Mouse (Mus musculus) forebrain, embryonic 11.5 days (tissue): ENCODE measurements around the gene Plekhd1. TPM values are rescaled to one million over a fixed set of nuclear protein-coding genes. Genes with fewer than 3 reads are reported as not detected.

Source experiments
- ATAC-seq: fragments of 200-750 bp; cut with Nextera tagmentation; replicated peaks from 2 replicates; pipeline ENCODE4 v1.8.0; 2017; ENCODE audit warnings: moderate TSS enrichment; ENCODE audit not compliant: low FRiP score
- DNase-seq: peaks from one replicate; pipeline ENCODE4 v3.0.0-alpha.2; 2017; ENCODE audit warnings: low spot score
- H3K27ac ChIP-seq: fragments of 300-500 bp; sonication (generic); 2 replicates; pipeline ENCODE4 v1.5.1; 2014; ENCODE audit warnings: low read depth, low read length
- H3K27me3 ChIP-seq: fragments of 300-500 bp; sonication (generic); 2 replicates; pipeline ENCODE4 v1.6.1; 2014; ENCODE audit warnings: mild to moderate bottlenecking, low read length, mixed read lengths; ENCODE audit not compliant: control insufficient read depth, insufficient read depth
- H3K36me3 ChIP-seq: fragments of 300-500 bp; sonication (generic); 2 replicates; pipeline ENCODE4 v1.6.1; 2014; ENCODE audit warnings: mild to moderate bottlenecking, low read length, moderate library complexity, mixed read lengths; ENCODE audit not compliant: control insufficient read depth, insufficient read depth
- H3K4me1 ChIP-seq: fragments of 300-500 bp; sonication (generic); replicated peaks from 2 replicates; pipeline ENCODE4 v1.6.1; 2014; ENCODE audit warnings: low read length, mixed read lengths; ENCODE audit not compliant: control insufficient read depth, insufficient read depth
- H3K4me2 ChIP-seq: fragments of 300-500 bp; sonication (generic); 2 replicates; pipeline ENCODE4 v1.6.1; 2014; ENCODE audit warnings: low read depth, mild to moderate bottlenecking, low read length, moderate library complexity, mixed read lengths; ENCODE audit not compliant: severe bottlenecking
- H3K4me3 ChIP-seq: fragments of 300-500 bp; sonication (generic); 2 replicates; pipeline ENCODE4 v1.5.1; 2014; ENCODE audit warnings: low read depth, low read length
- H3K9ac ChIP-seq: fragments of 300-500 bp; sonication (generic); 2 replicates; pipeline ENCODE4 v1.6.1; 2014; ENCODE audit warnings: low read length
- H3K9me3 ChIP-seq: fragments of 300-500 bp; sonication (generic); 2 replicates; pipeline ENCODE4 v1.6.1; 2016; ENCODE audit warnings: low read length, mixed read lengths; ENCODE audit not compliant: control insufficient read depth
- WGBS: fragments of 180-500 bp; shearing (Covaris S2); extraction: QIAGEN DNeasy Blood & Tissue Kit; methylation state at CpG from one replicate; pipeline ENCODE4 v1.1.7; 2014; 5-methylcytosine and 5-hydroxymethylcytosine counted together
- polyA plus RNA-seq: library from polyadenylated mRNA; unstranded; fragments of >200 nt; fragmentation: Nextera tagmentation; extraction: Ambion mirVana; gene quantifications from 2 replicates; pipeline ENCODE4 v1.2.1, GENCODE M21; 2014

Plekhd1 gene
- polyA plus RNA-seq, 1 experiment from 2014 or later: 0.60 TPM

DNA sequence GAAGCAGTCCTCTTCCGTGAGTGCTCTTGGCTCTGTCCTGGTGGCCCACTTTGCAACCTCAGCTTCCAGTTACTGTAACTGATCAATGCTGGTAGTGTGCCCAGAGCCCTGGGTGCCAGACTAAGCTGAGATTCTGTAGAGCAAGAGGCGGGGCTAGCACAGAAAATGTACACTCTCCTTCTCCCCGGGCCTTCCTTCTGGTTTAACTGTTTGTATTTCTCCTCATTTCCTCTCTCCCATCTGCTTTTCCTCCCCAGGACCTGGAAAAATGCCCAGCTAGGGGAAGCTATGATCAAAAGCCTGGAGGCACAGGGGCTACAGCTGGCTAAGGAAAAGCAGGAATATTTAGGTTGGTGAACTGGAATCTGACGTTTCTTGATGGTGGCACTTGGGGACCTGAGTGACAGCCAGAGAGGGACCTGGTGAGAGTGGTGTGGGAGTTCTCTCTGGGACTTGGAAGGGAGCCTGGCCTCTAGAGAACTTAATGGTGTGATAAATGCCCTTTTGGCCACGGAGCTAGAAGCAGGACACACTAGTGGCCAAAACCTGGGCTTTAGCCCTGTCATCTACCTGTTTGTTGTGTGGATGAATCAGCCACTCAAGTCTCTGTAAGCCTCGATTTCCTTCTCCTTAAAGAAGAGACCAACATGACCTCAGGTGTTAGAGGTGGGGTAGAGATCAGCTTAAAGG, 14.7 kb downstream of the Plekhd1 start:
- Histone ChIP-seq H3K4me1 (no peaks in the 10 kb centered on the region), H3K27me3 (no peaks in the 10 kb centered on the region), H3K9ac (no peak overlapping the region), H3K4me2 (no peak overlapping the region), H3K27ac (no peak overlapping the region), H3K36me3 (no peaks in the 10 kb centered on the region), H3K9me3 (no peaks in the 10 kb centered on the region), H3K4me3 (no peak overlapping the region)
- WGBS: 73% methylated on average over 6 of the region's 6 CpGs
- ATAC-seq (no peak), DNase-seq (no peak)

DNA sequence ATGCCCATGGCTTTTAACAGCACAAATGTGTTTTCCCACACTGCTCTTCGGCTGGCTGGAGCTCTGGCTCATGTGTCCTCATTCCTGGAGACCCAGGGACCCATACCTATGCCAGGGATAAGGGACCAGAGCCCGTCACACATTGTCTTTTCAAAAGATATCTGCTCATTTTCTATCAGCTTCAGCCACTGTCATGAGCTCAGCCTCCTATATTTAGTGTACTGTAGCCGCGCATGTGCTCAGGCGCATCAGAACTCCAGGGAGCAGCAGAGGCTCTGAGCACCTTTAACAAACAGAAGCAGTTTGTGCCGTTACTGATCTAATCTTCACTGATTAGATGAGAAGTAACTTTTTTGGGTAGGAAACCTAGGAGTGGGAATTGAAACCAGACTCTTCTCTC, 23.5 kb downstream of the Plekhd1 start:
- no peak for DNase-seq
- H3K4me3 ChIP-seq: no peak overlapping the region
- no peaks in the 10 kb centered on the region for H3K27me3 ChIP-seq
- H3K4me2 ChIP-seq: no peak overlapping the region
- H3K9me3 ChIP-seq: no peaks in the 10 kb centered on the region
- ATAC-seq: no peak
- H3K4me1 ChIP-seq: no peaks in the 10 kb centered on the region
- no peaks in the 10 kb centered on the region for H3K36me3 ChIP-seq
- no peak overlapping the region for H3K27ac ChIP-seq
- 83% methylated on average over 6 of the region's 6 CpGs for WGBS
- H3K9ac ChIP-seq: no peak overlapping the region

DNA sequence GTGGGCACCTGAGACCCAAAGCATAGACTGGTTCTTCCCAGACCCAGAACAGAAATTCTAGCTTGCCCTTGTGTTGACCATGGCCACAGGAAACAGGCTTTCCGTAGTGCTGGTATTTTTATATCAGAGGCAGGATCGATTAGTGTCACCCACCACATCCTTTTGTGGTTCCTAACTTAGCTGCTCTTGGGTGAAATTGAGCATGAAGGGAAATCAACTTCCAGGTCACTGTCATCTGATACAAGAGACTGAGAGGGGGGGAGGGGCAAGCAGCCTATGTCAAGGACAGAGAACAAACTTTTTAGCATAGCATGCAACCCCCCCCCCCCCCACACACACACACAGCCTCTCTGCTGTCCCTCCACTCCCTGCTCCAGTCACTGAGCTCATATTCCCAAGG, 26.8 kb downstream of the Plekhd1 start:
- 81% methylated on average over 2 of the region's 2 CpGs for WGBS
- Histone ChIP-seq H3K9me3 (no peaks in the 10 kb centered on the region), H3K9ac (no peak overlapping the region), H3K27ac (no peak overlapping the region), H3K36me3 (no peaks in the 10 kb centered on the region), H3K4me2 (no peak overlapping the region), H3K4me3 (no peak overlapping the region), H3K27me3 (no peaks in the 10 kb centered on the region), H3K4me1 (no peaks in the 10 kb centered on the region)
- ATAC-seq: no peak
- DNase-seq: no peak

DNA sequence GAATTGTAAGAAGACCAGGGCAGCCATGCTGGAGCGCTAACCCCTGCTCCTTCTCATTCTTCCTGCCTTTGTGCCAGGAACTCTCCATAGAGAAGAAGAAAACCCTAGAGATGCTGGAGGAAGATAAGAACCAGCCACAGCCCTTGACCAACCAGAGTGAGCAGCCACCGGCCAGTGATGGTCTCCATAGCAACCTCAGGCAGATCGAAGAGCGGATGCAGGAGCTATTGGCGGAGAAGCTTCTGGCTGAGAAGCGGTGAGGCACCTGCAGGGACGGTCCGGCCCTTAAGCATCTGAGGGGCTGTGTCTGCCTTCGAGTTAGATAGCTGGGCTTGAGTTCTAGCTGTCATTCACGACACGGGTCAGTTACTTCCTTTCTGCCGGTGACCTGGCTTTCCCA, 28.1 kb downstream of the Plekhd1 start:
- H3K4me1 ChIP-seq: no peaks in the 10 kb centered on the region
- H3K4me2 ChIP-seq: no peak overlapping the region
- WGBS: 69% methylated on average over 12 of the region's 12 CpGs
- H3K36me3 ChIP-seq: no peaks in the 10 kb centered on the region
- H3K9me3 ChIP-seq: no peaks in the 10 kb centered on the region
- no peak overlapping the region for H3K9ac ChIP-seq
- no peak for DNase-seq
- no peak overlapping the region for H3K27ac ChIP-seq
- no peak for ATAC-seq
- no peaks in the 10 kb centered on the region for H3K27me3 ChIP-seq
- no peak overlapping the region for H3K4me3 ChIP-seq

DNA sequence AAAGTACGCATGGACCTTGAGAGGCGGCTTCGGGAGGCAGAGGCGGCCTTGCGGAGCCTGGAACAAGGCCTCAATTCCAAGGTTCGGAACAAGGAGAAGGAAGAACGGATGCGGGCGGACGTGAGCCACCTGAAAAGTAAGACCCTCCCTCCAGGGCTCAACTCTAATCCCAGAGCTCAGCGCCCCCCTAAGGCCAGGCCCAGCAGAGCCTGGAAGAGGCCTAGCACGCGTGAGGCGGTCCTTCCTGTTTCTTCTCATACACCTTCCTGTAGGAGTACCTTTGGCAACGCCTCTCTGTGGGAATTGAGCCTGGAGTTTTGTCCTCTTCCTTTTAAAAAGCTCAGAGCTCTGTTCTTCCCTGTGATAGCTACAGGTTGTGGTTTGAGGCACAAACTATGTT, 29.1 kb downstream of the Plekhd1 start:
- Histone ChIP-seq H3K4me1 (no peaks in the 10 kb centered on the region), H3K27ac (no peak overlapping the region), H3K4me2 (no peak overlapping the region), H3K9ac (no peak overlapping the region), H3K9me3 (no peaks in the 10 kb centered on the region), H3K4me3 (no peak overlapping the region), H3K27me3 (no peaks in the 10 kb centered on the region), H3K36me3 (no peaks in the 10 kb centered on the region)
- DNase-seq (no peak), ATAC-seq (no peak)
- 88% methylated on average over 15 of the region's 15 CpGs for WGBS

DNA sequence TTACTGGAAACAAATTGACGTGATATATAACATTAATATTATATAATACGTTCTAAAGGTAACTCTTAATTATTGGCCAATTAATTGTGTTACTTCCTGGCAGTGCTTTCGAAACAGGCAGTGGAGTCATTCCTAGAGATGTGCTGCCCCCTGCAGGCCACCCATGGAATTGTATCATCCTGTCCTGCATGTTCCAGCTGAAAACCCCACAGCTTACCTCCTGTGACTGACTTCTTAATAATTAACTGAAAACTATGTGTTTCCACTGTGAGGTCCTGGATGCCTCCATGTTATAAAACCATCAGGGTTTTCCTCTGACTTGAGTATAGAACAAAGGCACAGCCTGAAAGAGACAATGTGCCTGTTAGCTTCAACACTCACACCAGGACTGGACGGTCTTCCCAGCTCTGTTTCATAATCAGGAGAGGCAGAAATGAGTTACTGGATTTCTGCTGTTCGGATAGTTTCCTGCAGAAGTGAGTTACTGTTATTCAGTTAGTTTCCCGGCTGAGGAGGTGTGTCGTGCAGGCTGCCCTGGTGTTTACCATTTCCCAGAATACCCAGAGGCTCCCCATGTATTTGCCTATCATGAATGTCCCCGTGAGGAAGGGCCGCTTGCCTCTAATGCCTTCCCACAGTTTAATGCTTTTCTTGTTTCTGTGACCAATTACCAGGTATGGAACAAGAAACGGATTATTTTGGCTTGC, 32.6 kb downstream of the Plekhd1 start:
- no peaks in the 10 kb centered on the region for H3K27me3 ChIP-seq
- H3K27ac ChIP-seq: no peak overlapping the region
- WGBS: 34% methylated on average over 10 of the region's 10 CpGs
- no peak for ATAC-seq
- peak; percentile 90 for DNase-seq
- H3K4me3 ChIP-seq: no peak overlapping the region
- H3K9me3 ChIP-seq: no peaks in the 10 kb centered on the region
- no peak overlapping the region for H3K9ac ChIP-seq
- H3K4me2 ChIP-seq: no peak overlapping the region
- H3K4me1 ChIP-seq: no peaks in the 10 kb centered on the region
- no peaks in the 10 kb centered on the region for H3K36me3 ChIP-seq

DNA sequence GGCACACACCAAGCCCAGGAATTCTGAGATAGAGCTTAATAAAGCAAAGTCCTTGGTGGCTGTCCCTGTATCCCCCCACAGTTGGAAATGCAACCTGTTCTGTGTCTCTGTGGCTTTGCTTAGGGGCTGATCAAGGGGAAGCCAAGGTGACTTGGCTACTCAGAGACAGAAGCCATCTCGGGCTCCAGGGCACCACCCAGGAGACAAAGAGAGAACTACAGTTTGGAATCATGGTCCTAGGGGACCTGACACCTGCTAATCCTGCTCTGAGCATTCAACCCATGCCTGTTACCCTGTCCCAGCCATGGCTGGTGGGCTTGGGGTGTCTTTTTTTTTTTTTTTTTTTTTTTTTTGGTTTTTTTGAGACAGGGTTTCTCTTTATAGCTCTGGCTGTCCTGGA, 35.8 kb downstream of the Plekhd1 start:
- Histone ChIP-seq H3K4me2 (no peak overlapping the region), H3K9me3 (no peaks in the 10 kb centered on the region), H3K9ac (no peak overlapping the region), H3K27me3 (no peaks in the 10 kb centered on the region), H3K4me1 (0 out of 2 replicates have a peak, but pooled peaks cover 2% of the 10 kb centered on the region), H3K36me3 (no peaks in the 10 kb centered on the region), H3K27ac (no peak overlapping the region), H3K4me3 (no peak overlapping the region)
- ATAC-seq (no peak), DNase-seq (no peak)
- WGBS: 44% methylated on average over 1 of the region's 1 CpGs

DNA sequence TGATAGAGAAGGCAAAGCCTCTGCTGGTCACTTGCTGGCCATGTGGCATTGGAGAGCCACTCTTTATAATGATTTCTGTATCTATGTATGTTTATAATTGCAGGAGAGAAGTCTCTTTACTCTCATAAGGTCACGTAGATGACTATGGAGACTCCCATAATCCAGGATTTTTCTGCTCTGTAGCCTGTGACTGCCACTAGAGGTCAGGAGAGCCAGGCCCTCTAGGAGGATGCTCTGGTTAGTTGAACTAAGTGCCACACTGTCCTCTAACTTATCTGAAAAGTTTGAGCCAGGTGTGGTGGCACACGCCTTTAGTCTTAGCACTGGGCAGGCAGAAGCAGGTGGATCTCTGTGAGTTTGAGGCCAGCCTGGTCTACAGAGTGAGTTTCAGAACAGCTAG, 36.4 kb downstream of the Plekhd1 start:
- Histone ChIP-seq H3K4me2 (no peak overlapping the region), H3K27me3 (no peaks in the 10 kb centered on the region), H3K9me3 (no peaks in the 10 kb centered on the region), H3K36me3 (no peaks in the 10 kb centered on the region), H3K9ac (no peak overlapping the region), H3K4me3 (no peak overlapping the region), H3K4me1 (0 out of 2 replicates have a peak, but pooled peaks cover 2% of the 10 kb centered on the region), H3K27ac (no peak overlapping the region)
- ATAC-seq (no peak), DNase-seq (no peak)
- 51% methylated on average over 2 of the region's 2 CpGs for WGBS
